Mouse (Mus musculus) midbrain, embryonic 11.5 days (tissue): ENCODE results near the gene Ankzf1. TPM values are rescaled to one million over a fixed set of nuclear protein-coding genes. Genes with fewer than 3 reads are reported as not detected.
A peak's percentile ranks its signal among the peaks of the same experiment; 100 is the strongest.

Source experiments
- ATAC-seq: fragments of 200-750 bp; cut with Nextera tagmentation; 2 replicates; pipeline ENCODE4 v1.8.0; 2017; ENCODE audit warnings: moderate TSS enrichment, moderate library complexity; ENCODE audit not compliant: low FRiP score
- DNase-seq: peaks from one replicate; pipeline ENCODE4 v3.0.0; 2015; ENCODE audit warnings: low spot score; ENCODE audit errors: missing footprints
- H3K27ac ChIP-seq: fragments of 300-500 bp; sonication (generic); 2 replicates; pipeline ENCODE4 v1.5.1; 2014; ENCODE audit warnings: low read depth, low read length
- H3K27me3 ChIP-seq: fragments of 300-500 bp; sonication (generic); 2 replicates; pipeline ENCODE4 v1.6.1; 2014; ENCODE audit warnings: mild to moderate bottlenecking, low read length, moderate library complexity, mixed read lengths; ENCODE audit not compliant: control insufficient read depth, insufficient read depth
- H3K36me3 ChIP-seq: fragments of 300-500 bp; sonication (generic); 2 replicates; pipeline ENCODE4 v1.6.1; 2014; ENCODE audit warnings: mild to moderate bottlenecking, low read length, moderate library complexity, mixed read lengths; ENCODE audit not compliant: control insufficient read depth, insufficient read depth
- H3K4me1 ChIP-seq: fragments of 300-500 bp; sonication (generic); 2 replicates; pipeline ENCODE4 v1.6.1; 2014; ENCODE audit warnings: low read length; ENCODE audit not compliant: control insufficient read depth, insufficient read depth
- H3K4me2 ChIP-seq: fragments of 300-500 bp; sonication (generic); 2 replicates; pipeline ENCODE4 v1.6.1; 2014; ENCODE audit warnings: mild to moderate bottlenecking, moderate library complexity
- H3K4me3 ChIP-seq: fragments of 300-500 bp; sonication (generic); 2 replicates; pipeline ENCODE4 v1.5.1; 2014; ENCODE audit warnings: low read depth, low read length
- H3K9ac ChIP-seq: fragments of 300-500 bp; sonication (generic); 2 replicates; pipeline ENCODE4 v1.6.1; 2014; ENCODE audit warnings: low read length
- H3K9me3 ChIP-seq: fragments of 300-500 bp; sonication (generic); 2 replicates; pipeline ENCODE4 v1.6.1; 2016; ENCODE audit warnings: low read length; ENCODE audit not compliant: control insufficient read depth
- WGBS: fragments of 180-500 bp; shearing (Covaris S2); extraction: QIAGEN DNeasy Blood & Tissue Kit; methylation state at CpG from one replicate; pipeline ENCODE4 v1.1.7; 2014; 5-methylcytosine and 5-hydroxymethylcytosine counted together
- polyA plus RNA-seq: library from polyadenylated mRNA; unstranded; fragments of >200 nt; fragmentation: Nextera tagmentation; extraction: Ambion mirVana; gene quantifications from 2 replicates; pipeline ENCODE4 v1.2.1, GENCODE M21; 2014

The Ankzf1 gene
- polyA plus RNA-seq, 1 experiment from 2014 or later = 14.3 TPM

GRCm38 (mm10) chr1:75217893-75218226, 25.9 kb downstream of the Ankzf1 start:
- Histone ChIP-seq H3K27ac (no peak overlapping the region), H3K9me3 (no peaks in the 10 kb centered on the region), H3K4me3 (peak overlapping the region; percentile 49; the same call in 1 of the 2 replicates), H3K36me3 (peaks cover 4% of the 10 kb centered on the region; the same call in 1 of the 2 replicates), H3K9ac (no peak overlapping the region), H3K4me2 (peak overlapping the region; percentile 94; the same call in 1 of the 2 replicates), H3K27me3 (peaks cover 47% of the 10 kb centered on the region), H3K4me1 (peaks cover 11% of the 10 kb centered on the region)
- 9% methylated on average over 6 of the region's 6 CpGs for WGBS
- ATAC-seq (no peak), DNase-seq (peak; percentile 85)

- Histone ChIP-seq H3K27me3 (peaks cover 47% of the 10 kb centered on the region), H3K9ac (peak overlapping the region; percentile 36; the same call in 1 of the 2 replicates), H3K9me3 (no peaks in the 10 kb centered on the region), H3K4me1 (peaks cover 11% of the 10 kb centered on the region), H3K4me3 (peak overlapping the region; percentile 49), H3K36me3 (peaks cover 4% of the 10 kb centered on the region; the same call in 1 of the 2 replicates), H3K4me2 (peak overlapping the region; percentile 94), H3K27ac (no peak overlapping the region)
- peak; percentile 58; the same call in 1 of the 2 replicates for ATAC-seq
- WGBS = 3% methylated on average over 38 of the region's 38 CpGs
- peak; percentile 87 for DNase-seq
Measured at GRCm38 (mm10) chr1:75218227-75219001, 26.5 kb downstream of the Ankzf1 start.

GRCm38 (mm10) chr1:75219078-75219477, 27.1 kb downstream of the Ankzf1 start:
- peak; percentile 81 for ATAC-seq
- peaks cover 11% of the 10 kb centered on the region for H3K4me1 ChIP-seq

GRCm38 (mm10) chr1:75219531-75219930, 27.6 kb downstream of the Ankzf1 start, which contains the start of gene Tuba4a:
Tuba4a (minus strand) TSS chr1:75219865.
- H3K9me3 ChIP-seq = no peaks in the 10 kb centered on the region
- H3K27me3 ChIP-seq = peaks cover 47% of the 10 kb centered on the region
- ATAC-seq (peak; percentile 49; the same call in 1 of the 2 replicates), DNase-seq (peak; percentile 94)
- peaks cover 11% of the 10 kb centered on the region for H3K4me1 ChIP-seq
- H3K36me3 ChIP-seq = 0 out of 2 replicates have a peak, but pooled peaks cover 2% of the 10 kb centered on the region
- H3K27ac ChIP-seq = no peak within 1 kb of the TSS
- under 1% methylated on average over 34 of the region's 34 CpGs for WGBS
- peak within 1 kb of the TSS; percentile 49 for H3K4me3 ChIP-seq
- peak within 1 kb of the TSS; percentile 94 for H3K4me2 ChIP-seq
- H3K9ac ChIP-seq = peak within 1 kb of the TSS; percentile 47

More at GRCm38 (mm10) chr1:75219078-75219477, 27.1 kb downstream of the Ankzf1 start:
- Histone ChIP-seq H3K27ac (no peak overlapping the region), H3K4me3 (peak overlapping the region; percentile 49), H3K36me3 (0 out of 2 replicates have a peak, but pooled peaks cover 4% of the 10 kb centered on the region), H3K4me2 (peak overlapping the region; percentile 94), H3K9me3 (no peaks in the 10 kb centered on the region), H3K9ac (peak overlapping the region; percentile 47), H3K27me3 (peaks cover 47% of the 10 kb centered on the region)
- DNase-seq = peak; percentile 94
- under 1% methylated on average over 24 of the region's 24 CpGs for WGBS

GRCm38 (mm10) chr1:75221538-75221937, 29.6 kb downstream of the Ankzf1 start:
- H3K4me2 ChIP-seq = no peak overlapping the region

GRCm38 (mm10) chr1:75222926-75223325, 31.0 kb downstream of the Ankzf1 start:
- DNase-seq (no peak), ATAC-seq (no peak)
- H3K9me3 ChIP-seq = no peaks in the 10 kb centered on the region
- no peak overlapping the region for H3K9ac ChIP-seq
- 82% methylated on average over 6 of the region's 6 CpGs for WGBS
- no peak overlapping the region for H3K4me2 ChIP-seq
- peaks cover 37% of the 10 kb centered on the region for H3K27me3 ChIP-seq
- H3K4me3 ChIP-seq = no peak overlapping the region
- no peaks in the 10 kb centered on the region for H3K36me3 ChIP-seq
- H3K4me1 ChIP-seq = peaks cover 11% of the 10 kb centered on the region
- H3K27ac ChIP-seq = no peak overlapping the region

More at GRCm38 (mm10) chr1:75221538-75221937, 29.6 kb downstream of the Ankzf1 start:
- ATAC-seq = no peak
- H3K4me3 ChIP-seq = no peak overlapping the region
- peaks cover 11% of the 10 kb centered on the region for H3K4me1 ChIP-seq
- no peak for DNase-seq
- no peaks in the 10 kb centered on the region for H3K36me3 ChIP-seq
- WGBS = 88% methylated on average over 3 of the region's 3 CpGs
- no peak overlapping the region for H3K9ac ChIP-seq
- H3K27me3 ChIP-seq = peaks cover 47% of the 10 kb centered on the region
- no peak overlapping the region for H3K27ac ChIP-seq
- no peaks in the 10 kb centered on the region for H3K9me3 ChIP-seq

- no peak overlapping the region for H3K4me2 ChIP-seq
- peaks cover 7% of the 10 kb centered on the region for H3K4me1 ChIP-seq
- H3K36me3 ChIP-seq = no peaks in the 10 kb centered on the region
- no peak overlapping the region for H3K4me3 ChIP-seq
- no peak for ATAC-seq
- H3K9ac ChIP-seq = no peak overlapping the region
- DNase-seq = no peak
- H3K9me3 ChIP-seq = no peaks in the 10 kb centered on the region
- 73% methylated on average over 6 of the region's 6 CpGs for WGBS
- peaks cover 30% of the 10 kb centered on the region for H3K27me3 ChIP-seq
- no peak overlapping the region for H3K27ac ChIP-seq
Measured at GRCm38 (mm10) chr1:75223532-75223931, 31.6 kb downstream of the Ankzf1 start.

GRCm38 (mm10) chr1:75225473-75225872, 33.5 kb downstream of the Ankzf1 start:
- no peak overlapping the region for H3K4me3 ChIP-seq
- WGBS = 62% methylated on average over 3 of the region's 3 CpGs
- H3K9ac ChIP-seq = no peak overlapping the region
- H3K4me2 ChIP-seq = no peak overlapping the region
- no peak for DNase-seq
- no peaks in the 10 kb centered on the region for H3K9me3 ChIP-seq
- no peaks in the 10 kb centered on the region for H3K36me3 ChIP-seq
- ATAC-seq = no peak
- no peak overlapping the region for H3K27ac ChIP-seq
- H3K4me1 ChIP-seq = no peaks in the 10 kb centered on the region
- peaks cover 11% of the 10 kb centered on the region for H3K27me3 ChIP-seq

GRCm38 (mm10) chr1:75226138-75226537, 34.2 kb downstream of the Ankzf1 start:
- Histone ChIP-seq H3K4me2 (no peak overlapping the region), H3K9me3 (no peaks in the 10 kb centered on the region), H3K27ac (no peak overlapping the region), H3K4me3 (no peak overlapping the region), H3K27me3 (peaks cover 4% of the 10 kb centered on the region), H3K9ac (no peak overlapping the region), H3K4me1 (no peaks in the 10 kb centered on the region), H3K36me3 (no peaks in the 10 kb centered on the region)
- no peak for ATAC-seq
- no peak for DNase-seq
- 78% methylated on average over 2 of the region's 2 CpGs for WGBS
